Mouse (Mus musculus) left cerebral cortex, postnatal 4 days (tissue): ENCODE results near the gene Ddx41. TPM values are rescaled to one million over a fixed set of nuclear protein-coding genes. Genes with fewer than 3 reads are reported as not detected.

ENCODE experiments used
- DNase-seq: peaks from one replicate; pipeline ENCODE4 v3.0.0-alpha.2; 2022
- intact Hi-C: fragments of 180-260 bp; cut with DNase I; formaldehyde crosslinking; loops from one replicate; pipeline ENCODE4 v1.15.1; 2025
- total RNA-seq, 2 experiments: library from RNA; stranded (reverse); gene quantifications; 2 replicates each; pipeline ENCODE4 v1.2.3; 2021

Ddx41 gene
- total RNA-seq, 2 experiments from 2014 or later: 51.6 to 56.5 TPM

GRCm38 (mm10) chr13:55543447-55543846 is 7.0 kb upstream of the Ddx41 start:
- intact Hi-C loops: no loop called here
- no peak for DNase-seq

- intact Hi-C loops: no loop called here
- no peak for DNase-seq
These were observed 6.4 kb upstream of the Ddx41 start for GRCm38 (mm10) chr13:55542891-55543290.

- DNase-seq: no peak
- intact Hi-C loops: no loop called here
These were observed 4.5 kb upstream of the Ddx41 start for GRCm38 (mm10) chr13:55540933-55541332.

GRCm38 (mm10) chr13:55535796-55536193 is 663 bp downstream of the Ddx41 start:
- no peak for DNase-seq
- intact Hi-C loops: no loop called here

- no peak for DNase-seq
These were observed 1.3 kb downstream of the Ddx41 start for GRCm38 (mm10) chr13:55535191-55535590.

GRCm38 (mm10) chr13:55529198-55529915 is 7.1 kb downstream of the Ddx41 start, which contains the start of gene Dok3:
Gene Dok3 (minus strand): TSS chr13:55529296.
- intact Hi-C loops: no loop called here
- DNase-seq: no peak

More at GRCm38 (mm10) chr13:55535191-55535590, 1.3 kb downstream of the Ddx41 start:
- intact Hi-C loops: no loop called here

GRCm38 (mm10) chr13:55527834-55528772 is 8.4 kb downstream of the Ddx41 start:
- no peak for DNase-seq
- intact Hi-C loops: no loop called here

- DNase-seq: no peak
- intact Hi-C loops: no loop called here
These were observed 9.2 kb downstream of the Ddx41 start for GRCm38 (mm10) chr13:55527212-55527611.

- DNase-seq: no peak
- intact Hi-C loops: no loop called here
These were observed 10.5 kb downstream of the Ddx41 start for GRCm38 (mm10) chr13:55525733-55526553.

GRCm38 (mm10) chr13:55523951-55524600 is 12.4 kb downstream of the Ddx41 start:
- intact Hi-C loops: no loop called here
- DNase-seq: no peak

- intact Hi-C loops: no loop called here
- DNase-seq: no peak
These were observed 13.2 kb downstream of the Ddx41 start for GRCm38 (mm10) chr13:55523278-55523677.

GRCm38 (mm10) chr13:55522730-55523129 is 13.7 kb downstream of the Ddx41 start:
- intact Hi-C loops: no loop called here
- DNase-seq: no peak

GRCm38 (mm10) chr13:55519606-55520005 is 16.9 kb downstream of the Ddx41 start:
- no peak for DNase-seq
- intact Hi-C loops: loop anchor here (5.0 kb wide), 2 partner anchors 42 to 97 kb away; no protein-coding TSS in a partner anchor

GRCm38 (mm10) chr13:55516955-55517354 is 19.5 kb downstream of the Ddx41 start:
- peak; percentile 91 for DNase-seq
- intact Hi-C loops: loop anchor here (5.0 kb wide), 2 partner anchors 40 to 95 kb away; no protein-coding TSS in a partner anchor

- no peak for DNase-seq
- intact Hi-C loops: loop anchor here (5.0 kb wide), 1 partner anchor 107 kb away; no protein-coding TSS in a partner anchor
These were observed 22.6 kb downstream of the Ddx41 start for GRCm38 (mm10) chr13:55513828-55514227.

GRCm38 (mm10) chr13:55513111-55513748 is 23.2 kb downstream of the Ddx41 start, which contains the start of gene Pdlim7:
Gene Pdlim7 (minus strand): TSS chr13:55513676.
- DNase-seq: peak; percentile 89
- intact Hi-C loops: loop anchor here (5.0 kb wide), 1 partner anchor 106 kb away; no protein-coding TSS in a partner anchor

GRCm38 (mm10) chr13:55512379-55513031 is 24.0 kb downstream of the Ddx41 start:
- peak; percentile 50 for DNase-seq

GRCm38 (mm10) chr13:55511492-55511861 is 25.0 kb downstream of the Ddx41 start:
- no peak for DNase-seq
- intact Hi-C loops: loop anchor here (5.0 kb wide), 1 partner anchor 104 kb away; no protein-coding TSS in a partner anchor

More at GRCm38 (mm10) chr13:55512379-55513031, 24.0 kb downstream of the Ddx41 start:
- intact Hi-C loops: loop anchor here (5.0 kb wide), 1 partner anchor 105 kb away; no protein-coding TSS in a partner anchor
